Mouse (Mus musculus): ENCODE measurements around the gene Luzp4.
"Not testable (repeated sequence)": the region's sequence is repeated elsewhere in the genome, so short reads cannot be mapped to it uniquely, and the experiment has no call there.

Luzp4 gene

GRCm38 (mm10) chrX:148857340-148857739, at the start of gene Luzp4:
Luzp4 (plus strand) TSS chrX:148857640.
- not testable (repeated sequence) for DNase-seq (ENCODE audit: low read depth, low spot score)

- DNase-seq (ENCODE audit: low read depth, low spot score), result not testable (repeated sequence)
Observed at GRCm38 (mm10) chrX:148841801-148842200, 15.6 kb upstream of the Luzp4 start.
